Mouse (Mus musculus) heart, embryonic 14.5 days (tissue): ENCODE results near the gene 1500011B03Rik. TPM values are rescaled to one million over a fixed set of nuclear protein-coding genes. Genes with fewer than 3 reads are reported as not detected.
"Not testable (repeated sequence)": the region's sequence is repeated elsewhere in the genome, so short reads cannot be mapped to it uniquely, and the experiment has no call there.

Experiments used
- ATAC-seq: fragments of 200-750 bp; cut with Nextera tagmentation; 2 replicates; pipeline ENCODE4 v1.8.0; 2017; ENCODE audit warnings: low read depth, moderate TSS enrichment; ENCODE audit not compliant: insufficient number of reproducible peaks, insufficient read depth, low FRiP score
- H3K27ac ChIP-seq, 2 experiments: fragments of 200-500 bp in 1 of 2; fragments of 300-500 bp in 1 of 2; sonication (generic) in 1 of 2; replicated peaks in 1 of 2; 2 replicates each; pipeline ENCODE4 v1.5.1; 2012 to 2014; ENCODE audit warnings: low read depth in 2 of 2, low read length in 2 of 2, control low read depth in 1 of 2, mild to moderate bottlenecking in 1 of 2, mixed read lengths in 1 of 2; ENCODE audit not compliant: control insufficient read depth in 1 of 2, insufficient read depth in 1 of 2
- H3K27me3 ChIP-seq: fragments of 300-500 bp; sonication (generic); 2 replicates; pipeline ENCODE4 v1.6.1; 2014; ENCODE audit warnings: mild to moderate bottlenecking, low read length, control low read depth; ENCODE audit not compliant: control insufficient read depth, insufficient read depth
- H3K36me3 ChIP-seq: fragments of 300-500 bp; sonication (generic); 2 replicates; pipeline ENCODE4 v1.6.1; 2014; ENCODE audit warnings: mild to moderate bottlenecking, control low read depth, low read length, mixed read lengths; ENCODE audit not compliant: control insufficient read depth, insufficient read depth
- H3K4me1 ChIP-seq, 2 experiments: fragments of 200-500 bp in 1 of 2; fragments of 300-500 bp in 1 of 2; sonication (generic) in 1 of 2; 2 replicates each; pipeline ENCODE4 v1.6.1; 2012 to 2014; ENCODE audit warnings: low read length in 2 of 2, control low read depth in 1 of 2, mixed read lengths in 1 of 2; ENCODE audit not compliant: control insufficient read depth in 2 of 2, insufficient read depth in 2 of 2
- H3K4me2 ChIP-seq: fragments of 300-500 bp; sonication (generic); 2 replicates; pipeline ENCODE4 v1.6.1; 2014; ENCODE audit warnings: mild to moderate bottlenecking, low read length
- H3K4me3 ChIP-seq, 2 experiments: fragments of 200-500 bp in 1 of 2; fragments of 300-500 bp in 1 of 2; sonication (generic) in 1 of 2; 2 replicates each; pipeline ENCODE4 v1.5.1; 2012 to 2014; ENCODE audit warnings: low read length in 2 of 2, mild to moderate bottlenecking in 2 of 2, control low read depth in 1 of 2, low read depth in 1 of 2, moderate library complexity in 1 of 2; ENCODE audit not compliant: control insufficient read depth in 1 of 2, insufficient read depth in 1 of 2
- H3K9ac ChIP-seq: fragments of 300-500 bp; sonication (generic); 2 replicates; pipeline ENCODE4 v1.6.1; 2014; ENCODE audit warnings: mild to moderate bottlenecking, low read length
- H3K9me3 ChIP-seq: fragments of 300-500 bp; sonication (generic); 2 replicates; pipeline ENCODE4 v1.6.1; 2016; ENCODE audit warnings: low read length, control low read depth; ENCODE audit not compliant: control insufficient read depth
- WGBS: fragments of 180-500 bp; shearing (Covaris S2); extraction: QIAGEN DNeasy Blood & Tissue Kit; methylation state at CpG from one replicate; pipeline ENCODE4 v1.1.7; 2014; 5-methylcytosine and 5-hydroxymethylcytosine counted together
- polyA plus RNA-seq: library from polyadenylated mRNA; unstranded; fragments of >200 nt; fragmentation: Nextera tagmentation; extraction: Ambion mirVana; gene quantifications from 2 replicates; pipeline ENCODE4 v1.2.1, GENCODE M21; 2014

The 1500011B03Rik gene
- 52.5 and 58.7 TPM in 2 replicates for polyA plus RNA-seq

- WGBS = 9% methylated on average over 53 of the region's 53 CpGs
Measured at GRCm38 (mm10) chr5:114822796-114823688, at the start of gene 1500011B03Rik. Gene 1500011B03Rik, minus strand, starts transcription at chr5:114823468.

GRCm38 (mm10) chr5:114865279-114865678 is 42.0 kb upstream of the 1500011B03Rik start:
- WGBS = 87% methylated on average over 12 of the region's 12 CpGs
- H3K4me3 ChIP-seq = no peak overlapping the region
- H3K27me3 ChIP-seq = no peaks in the 10 kb centered on the region
- peaks cover 13% of the 10 kb centered on the region for H3K9me3 ChIP-seq
- H3K36me3 ChIP-seq = no peaks in the 10 kb centered on the region
- H3K4me1 ChIP-seq = no peaks in the 10 kb centered on the region
- no peak overlapping the region for H3K27ac ChIP-seq
- no peak for ATAC-seq
- H3K9ac ChIP-seq = no peak overlapping the region
- no peak overlapping the region for H3K4me2 ChIP-seq

More at GRCm38 (mm10) chr5:114822796-114823688, at the start of gene 1500011B03Rik:
- H3K27ac ChIP-seq = 0 out of 4 replicates have a peak within 1 kb of the TSS, but pooled peaks of 1 of the 2 experiments have one; percentile 3
- peak within 1 kb of the TSS; percentile 74 for H3K4me2 ChIP-seq
- peak within 1 kb of the TSS; percentile 65 to 72 for H3K4me3 ChIP-seq
- H3K36me3 ChIP-seq = 0 out of 2 replicates have a peak, but pooled peaks cover 3% of the 10 kb centered on the region
- peaks cover 5% of the 10 kb centered on the region; the same call in 1 of the 2 replicates for H3K9me3 ChIP-seq
- peaks cover 3 to 5% of the 10 kb centered on the region in 2 experiments; a peak in 1 of 4 replicates for H3K4me1 ChIP-seq
- peak; percentile 74 for ATAC-seq
- H3K9ac ChIP-seq = peak within 1 kb of the TSS; percentile 74
- no peaks in the 10 kb centered on the region for H3K27me3 ChIP-seq

- no peaks in the 10 kb centered on the region for H3K36me3 ChIP-seq
- H3K9ac ChIP-seq = no peak overlapping the region
- no peak overlapping the region for H3K27ac ChIP-seq
- peaks cover 13% of the 10 kb centered on the region for H3K9me3 ChIP-seq
- H3K27me3 ChIP-seq = no peaks in the 10 kb centered on the region
- H3K4me1 ChIP-seq = no peaks in the 10 kb centered on the region
- 78% methylated on average over 7 of the region's 7 CpGs for WGBS
- no peak overlapping the region for H3K4me3 ChIP-seq
- no peak overlapping the region for H3K4me2 ChIP-seq
- ATAC-seq = no peak
Measured at GRCm38 (mm10) chr5:114864813-114865212, 41.5 kb upstream of the 1500011B03Rik start.

- Histone ChIP-seq H3K27ac (no peak overlapping the region), H3K4me3 (no peak overlapping the region)
Measured at GRCm38 (mm10) chr5:114861730-114862129, 38.5 kb upstream of the 1500011B03Rik start.

GRCm38 (mm10) chr5:114859253-114859652 is 36.0 kb upstream of the 1500011B03Rik start:
- WGBS = 4% methylated on average over 18 of the region's 18 CpGs
- H3K9ac ChIP-seq = no peak overlapping the region
- H3K4me3 ChIP-seq = peak overlapping the region; percentile 13 to 28; a peak in 2 of 4 replicates
- no peaks in the 10 kb centered on the region for H3K4me1 ChIP-seq
- H3K4me2 ChIP-seq = peak overlapping the region; percentile 60
- no peak overlapping the region for H3K27ac ChIP-seq
- H3K9me3 ChIP-seq = no peaks in the 10 kb centered on the region
- no peak for ATAC-seq
- H3K27me3 ChIP-seq = peaks cover 13% of the 10 kb centered on the region
- H3K36me3 ChIP-seq = no peaks in the 10 kb centered on the region

More at GRCm38 (mm10) chr5:114861730-114862129, 38.5 kb upstream of the 1500011B03Rik start:
- peaks cover 13% of the 10 kb centered on the region for H3K27me3 ChIP-seq
- 73% methylated on average over 6 of the region's 6 CpGs for WGBS
- H3K9ac ChIP-seq = no peak overlapping the region
- no peaks in the 10 kb centered on the region for H3K9me3 ChIP-seq
- ATAC-seq = no peak
- no peaks in the 10 kb centered on the region for H3K36me3 ChIP-seq
- H3K4me1 ChIP-seq = no peaks in the 10 kb centered on the region
- H3K4me2 ChIP-seq = no peak overlapping the region

GRCm38 (mm10) chr5:114858582-114858981 is 35.3 kb upstream of the 1500011B03Rik start, which contains the start of gene Gm9936:
Gene Gm9936, minus strand, starts transcription at chr5:114858682.
- peaks cover 13% of the 10 kb centered on the region for H3K27me3 ChIP-seq
- H3K9ac ChIP-seq = no peak within 1 kb of the TSS
- ATAC-seq = no peak
- H3K4me3 ChIP-seq = peak within 1 kb of the TSS; percentile 13 to 28; a peak in 2 of 4 replicates
- no peak within 1 kb of the TSS for H3K27ac ChIP-seq
- H3K36me3 ChIP-seq = no peaks in the 10 kb centered on the region
- H3K4me1 ChIP-seq = no peaks in the 10 kb centered on the region
- WGBS = 77% methylated on average over 12 of the region's 12 CpGs
- H3K4me2 ChIP-seq = peak within 1 kb of the TSS; percentile 60
- no peaks in the 10 kb centered on the region for H3K9me3 ChIP-seq

- not testable (repeated sequence) for H3K27me3 ChIP-seq, H3K4me1 ChIP-seq, H3K4me2 ChIP-seq, H3K9me3 ChIP-seq, H3K4me3 ChIP-seq, H3K9ac ChIP-seq, H3K27ac ChIP-seq, ATAC-seq, H3K36me3 ChIP-seq
- 78% methylated on average over 3 of the region's 5 CpGs for WGBS
Measured at GRCm38 (mm10) chr5:114853364-114853763, 30.1 kb upstream of the 1500011B03Rik start, which contains the start of gene 4930519G04Rik. Gene 4930519G04Rik, plus strand, starts transcription at chr5:114853664.
